Mouse (Mus musculus) naive thymus-derived CD4-positive, alpha-beta T cell, adult 2 months (primary cell): ENCODE measurements around the gene Gm20441.
A peak's percentile ranks its signal among the peaks of the same experiment; 100 is the strongest.

Experiments
- DNase-seq: peaks from one replicate; pipeline ENCODE4 v3.0.0-alpha.2; 2011; ENCODE audit warnings: low read depth

The Gm20441 gene

DNA sequence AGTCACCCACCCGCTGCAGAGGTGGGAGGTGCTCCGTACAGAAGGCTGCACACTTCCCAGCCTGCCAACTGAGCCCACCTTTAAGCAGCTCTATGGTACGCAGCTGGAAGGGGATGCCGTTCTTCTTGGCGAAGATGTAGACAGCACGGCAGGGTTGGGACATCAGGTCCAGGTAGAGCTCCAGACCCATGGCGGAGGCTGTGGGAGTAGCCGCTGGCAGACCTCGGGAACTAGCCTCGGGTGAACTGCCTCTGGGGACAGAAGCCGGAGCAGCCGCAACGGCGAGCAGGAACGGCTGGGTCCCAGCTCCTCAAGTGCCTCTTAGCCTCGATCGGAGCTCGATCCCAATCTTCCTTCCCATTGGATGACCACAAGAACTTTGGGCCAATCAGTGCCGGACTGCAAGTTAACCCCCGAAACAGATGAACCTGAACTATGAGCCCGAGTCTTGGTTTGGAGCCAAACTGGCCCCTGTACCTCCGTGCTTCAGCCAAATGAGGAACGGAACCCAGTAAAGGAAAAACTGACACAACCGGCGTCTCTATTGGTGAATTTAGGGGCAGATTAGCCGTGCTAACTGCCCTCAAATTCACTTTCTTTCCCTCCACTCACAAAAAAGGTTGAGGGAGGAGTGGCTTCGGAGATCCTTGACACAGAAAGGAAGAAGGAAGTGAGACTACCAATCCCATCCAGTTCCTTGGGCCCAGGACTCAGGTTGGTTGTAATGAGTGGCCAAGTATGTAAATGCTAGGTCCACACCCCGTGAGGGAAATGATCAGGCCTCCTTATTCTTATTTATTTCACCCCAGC lies at the start of gene Gm20441, which contains the start of gene Gstt3:
Gene Gm20441, minus strand, starts transcription at position 186 of the 810 bp plus-strand sequence.
Gene Gstt3, minus strand, starts transcription at position 646 of the 810 bp plus-strand sequence.
- peak; percentile 34 for DNase-seq

DNA sequence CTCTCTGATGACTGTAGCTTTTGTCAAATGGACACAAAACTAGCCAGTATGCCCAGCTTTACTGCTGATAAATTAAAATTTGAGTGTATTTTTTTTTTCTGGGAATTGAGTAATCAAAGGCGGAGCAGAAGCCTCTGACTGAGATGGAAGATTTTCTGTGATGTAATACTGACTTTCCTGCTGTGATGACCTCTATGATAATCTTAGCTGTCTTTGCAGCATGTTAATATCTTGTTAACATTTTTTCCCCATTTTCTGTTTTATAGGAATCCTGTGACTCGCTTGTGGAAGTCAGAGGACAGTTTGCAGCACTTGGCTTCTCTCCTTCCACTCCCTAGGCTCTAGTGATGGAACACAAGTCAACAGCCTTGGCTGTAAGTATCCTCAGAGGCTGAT lies 49.5 kb upstream of the Gm20441 start:
- no peak for DNase-seq

DNA sequence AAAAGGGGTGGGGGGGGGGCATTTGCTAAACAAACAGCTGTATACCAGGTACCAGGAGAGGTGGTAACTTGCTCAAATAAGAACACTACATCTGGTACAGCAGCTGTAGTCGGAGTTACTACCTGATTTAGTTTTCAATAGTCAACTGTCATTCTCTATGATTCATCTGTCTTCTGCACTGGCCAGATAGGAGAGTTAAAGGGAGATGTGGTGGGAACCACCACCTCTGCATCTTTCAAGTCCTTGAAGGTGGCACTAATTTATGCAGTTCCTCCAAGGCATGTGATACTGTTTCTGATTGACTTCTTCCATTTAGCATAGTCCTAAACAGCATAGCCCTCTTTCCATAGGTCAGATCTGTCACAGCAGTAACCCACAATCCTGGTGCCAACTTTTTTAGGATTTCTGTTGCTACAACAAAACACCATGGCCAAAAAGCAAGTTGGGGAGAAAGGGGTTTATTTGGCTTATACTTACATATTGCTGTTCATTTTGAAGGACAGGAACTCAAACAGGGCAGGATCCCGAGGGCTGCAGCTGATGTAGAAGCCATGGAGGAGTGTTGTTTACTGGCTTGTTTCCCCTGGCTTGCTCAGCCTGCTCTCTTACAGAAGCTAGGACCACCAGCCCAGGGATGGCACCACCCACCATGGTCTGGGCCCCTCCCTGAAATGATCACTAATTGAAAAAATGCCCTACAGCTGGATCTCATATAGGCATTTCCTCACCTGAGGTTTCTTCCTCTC lies 48.9 kb upstream of the Gm20441 start:
- DNase-seq, result no peak

DNA sequence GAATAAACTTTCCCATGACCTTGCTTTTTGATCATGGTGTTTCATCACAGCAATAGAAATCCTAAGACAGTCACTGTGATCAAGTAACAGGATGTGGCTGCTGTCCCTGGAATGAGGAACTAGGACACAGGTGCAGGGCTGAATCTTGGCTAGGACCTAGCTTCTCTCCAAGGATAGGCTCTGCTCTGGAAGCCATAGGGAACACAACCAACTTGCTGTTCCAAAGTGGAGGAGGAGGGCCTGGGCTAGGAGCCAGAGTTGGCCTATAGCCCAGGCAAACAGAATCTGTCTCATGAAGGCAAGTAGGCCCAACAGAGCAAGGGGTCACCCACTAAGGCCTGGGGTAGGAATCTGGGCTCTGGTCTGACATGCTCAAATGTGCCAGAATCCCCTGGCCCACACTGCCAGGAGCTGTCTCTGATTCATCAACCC lies 47.8 kb upstream of the Gm20441 start:
- DNase-seq, result no peak

DNA sequence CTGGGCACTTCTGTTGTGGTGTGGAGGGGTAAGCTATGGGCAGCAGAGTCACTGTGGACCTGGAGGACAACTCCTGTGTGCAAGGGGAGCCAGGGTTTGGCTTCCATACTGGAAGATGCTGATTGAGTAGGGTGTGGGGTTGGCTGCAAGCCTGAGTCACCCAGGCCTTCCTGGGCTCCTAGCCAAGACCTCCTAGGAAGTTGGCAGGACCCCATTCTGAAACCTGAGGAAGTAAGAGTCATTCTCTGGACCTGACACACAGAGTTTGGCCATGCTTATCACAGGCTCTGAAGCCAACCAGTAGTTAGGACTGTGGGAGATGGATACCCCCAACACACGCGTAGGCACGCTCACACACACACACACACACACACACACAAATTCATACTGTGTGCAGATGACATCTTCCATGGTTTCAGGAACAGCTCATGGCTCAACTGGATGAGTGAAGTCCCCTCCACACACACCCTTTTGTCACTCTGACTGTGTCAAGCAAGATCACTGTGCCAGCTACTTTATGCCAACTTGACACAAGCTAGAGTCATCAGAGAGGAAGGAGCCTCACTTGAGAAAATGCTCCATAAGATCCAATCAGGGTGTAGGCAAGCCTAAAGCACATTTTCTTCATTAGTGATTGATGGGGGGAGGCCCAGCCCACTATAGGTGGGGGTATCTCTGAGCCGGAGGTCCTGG lies 47.1 kb upstream of the Gm20441 start:
- DNase-seq, result no peak

DNA sequence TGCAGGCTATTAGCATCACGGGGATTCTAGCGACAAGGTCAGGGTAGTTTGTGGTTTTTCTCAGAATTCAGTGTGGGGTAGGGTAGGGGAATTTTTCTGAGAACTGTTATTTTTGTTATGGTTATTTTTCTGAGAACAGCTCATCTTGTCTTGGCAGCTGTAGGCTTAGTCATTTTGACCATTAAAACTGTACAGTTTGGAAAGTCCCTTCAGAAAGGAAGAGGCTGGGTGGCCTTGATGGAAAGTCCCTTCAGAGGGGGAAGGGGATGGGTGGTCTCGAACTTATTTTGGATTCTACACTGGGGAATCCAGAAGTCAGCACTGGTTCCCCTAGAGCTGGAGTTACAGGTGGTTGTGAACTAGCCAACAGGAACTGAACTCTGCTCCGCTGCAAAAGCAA lies 43.8 kb upstream of the Gm20441 start:
- no peak for DNase-seq

DNA sequence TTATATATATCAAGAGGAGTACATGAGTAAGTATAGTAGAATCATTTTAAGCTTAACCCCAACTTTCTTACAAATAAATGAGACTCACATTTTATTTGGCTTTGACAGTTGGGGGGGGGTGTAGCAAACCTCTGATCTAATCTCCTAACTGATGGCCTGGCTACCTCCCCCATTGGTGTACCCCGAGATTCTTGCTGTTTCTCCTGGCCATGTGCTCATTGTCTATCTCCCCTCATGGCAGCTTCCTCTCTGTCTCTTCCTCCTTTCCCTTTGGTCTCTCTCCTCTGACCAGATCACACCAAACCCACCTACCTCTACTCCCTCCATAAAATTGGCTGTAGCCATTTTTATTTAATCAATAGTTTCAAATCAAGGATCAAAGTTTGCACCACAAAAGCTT lies 43.0 kb upstream of the Gm20441 start:
- DNase-seq, result no peak

DNA sequence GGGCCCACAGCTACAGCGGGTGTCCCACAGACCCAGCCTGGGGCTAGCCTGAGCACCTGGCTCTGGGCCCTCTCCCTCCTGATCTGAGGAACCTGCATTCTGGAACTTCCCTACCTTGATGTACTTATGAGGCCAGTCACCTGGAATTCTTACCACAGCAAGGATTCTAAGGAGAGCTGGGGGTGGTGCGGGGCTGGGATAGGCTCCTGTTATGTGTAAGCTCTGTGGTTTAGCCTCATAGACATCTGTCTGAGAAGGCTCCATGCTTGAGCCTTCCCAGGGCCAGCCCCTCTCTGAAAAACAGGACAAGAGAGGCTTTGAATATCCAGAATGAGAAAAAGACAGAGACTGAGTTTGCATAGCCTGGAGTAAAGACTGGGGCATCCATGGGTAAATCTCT lies 41.7 kb upstream of the Gm20441 start, which contains the start of gene Gstt4:
Gene Gstt4, minus strand, starts transcription at position 101 of the 400 bp plus-strand sequence.
- no peak for DNase-seq

DNA sequence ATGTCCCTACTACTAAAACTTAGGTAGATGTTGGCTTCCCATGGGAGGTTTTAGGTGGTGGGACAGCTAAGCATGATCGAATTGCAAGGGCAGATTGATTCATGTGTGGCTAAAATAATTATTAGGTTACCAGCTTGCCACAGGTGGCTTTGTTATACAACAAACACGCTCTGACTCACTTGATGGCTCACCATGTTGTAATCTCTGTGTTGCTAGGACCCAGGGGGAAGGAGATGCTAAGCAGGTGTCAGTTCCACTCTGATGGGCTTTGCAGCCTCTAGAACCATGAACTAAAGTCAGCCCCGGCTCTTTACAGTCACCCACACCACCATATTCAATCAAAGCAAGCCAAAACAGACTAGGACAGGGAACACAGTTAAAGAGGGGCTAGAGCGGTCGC lies 39.1 kb upstream of the Gm20441 start:
- DNase-seq, result no peak

DNA sequence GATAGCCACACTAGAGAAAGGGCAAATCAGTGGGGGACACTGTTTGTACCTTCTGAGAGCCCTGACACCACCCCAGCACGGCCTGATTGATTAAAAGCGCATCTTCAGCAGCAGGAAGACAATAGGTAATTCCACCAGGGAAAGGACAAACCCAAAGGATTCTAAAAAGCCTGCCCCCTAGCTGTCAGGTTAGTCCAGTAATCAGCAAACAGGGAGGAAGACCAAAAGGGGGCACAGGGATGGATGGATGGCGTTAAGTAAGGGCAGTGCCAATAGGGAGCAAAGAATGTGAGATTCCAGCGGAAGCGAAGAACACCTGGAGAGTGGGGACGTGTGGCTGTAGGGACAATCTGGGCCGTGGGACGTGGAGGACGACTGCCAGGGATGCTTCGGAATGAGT lies 37.9 kb upstream of the Gm20441 start:
- DNase-seq, result no peak

DNA sequence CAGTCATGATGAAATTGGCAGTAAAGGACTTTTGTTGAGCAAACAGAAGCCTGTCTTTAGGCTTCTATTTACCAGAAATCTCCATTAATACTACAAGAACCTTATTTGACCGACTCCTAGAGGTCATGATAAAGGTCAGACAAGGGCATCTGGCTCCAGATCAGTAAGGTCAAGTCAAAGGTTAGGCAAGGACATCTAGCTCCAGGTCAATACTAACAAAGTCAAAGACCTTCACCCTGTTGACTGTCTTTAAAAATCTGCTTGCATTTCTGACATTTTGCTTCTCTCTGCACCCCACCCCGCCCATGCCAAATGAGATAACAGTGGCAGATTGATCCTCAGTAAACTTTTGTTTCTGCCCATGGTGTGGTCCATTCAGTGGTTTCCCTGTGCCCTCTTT lies 23.5 kb upstream of the Gm20441 start:
- DNase-seq, result no peak

DNA sequence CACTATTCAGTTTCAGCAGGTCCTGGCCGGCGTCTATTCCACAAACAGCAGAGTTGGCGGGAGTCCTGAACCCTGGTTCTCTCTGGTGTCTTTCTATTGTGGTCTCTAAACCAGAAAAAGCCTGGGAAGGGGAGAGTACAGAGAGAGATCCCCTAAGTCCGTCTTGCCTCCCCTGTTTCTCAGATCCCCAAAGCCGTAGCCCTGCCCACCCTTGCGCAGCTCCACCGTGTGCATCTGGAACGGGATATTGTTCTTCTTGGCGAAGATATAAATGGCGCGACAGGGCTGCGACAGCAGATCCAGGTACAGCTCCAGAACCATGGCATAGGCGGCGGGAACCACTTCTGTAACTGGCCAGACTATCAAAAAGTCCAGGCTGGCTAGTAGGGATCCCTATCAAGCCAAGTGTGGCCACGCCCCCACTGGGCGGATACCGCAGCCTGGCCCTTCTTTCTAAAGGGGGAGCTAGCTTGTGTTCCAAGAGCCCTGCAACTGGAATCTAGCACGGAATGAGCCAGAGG lies 17.5 kb upstream of the Gm20441 start, which contains the start of gene Gstt1:
Gene Gstt1, minus strand, starts transcription at position 409 of the 521 bp plus-strand sequence.
- DNase-seq, result no peak

DNA sequence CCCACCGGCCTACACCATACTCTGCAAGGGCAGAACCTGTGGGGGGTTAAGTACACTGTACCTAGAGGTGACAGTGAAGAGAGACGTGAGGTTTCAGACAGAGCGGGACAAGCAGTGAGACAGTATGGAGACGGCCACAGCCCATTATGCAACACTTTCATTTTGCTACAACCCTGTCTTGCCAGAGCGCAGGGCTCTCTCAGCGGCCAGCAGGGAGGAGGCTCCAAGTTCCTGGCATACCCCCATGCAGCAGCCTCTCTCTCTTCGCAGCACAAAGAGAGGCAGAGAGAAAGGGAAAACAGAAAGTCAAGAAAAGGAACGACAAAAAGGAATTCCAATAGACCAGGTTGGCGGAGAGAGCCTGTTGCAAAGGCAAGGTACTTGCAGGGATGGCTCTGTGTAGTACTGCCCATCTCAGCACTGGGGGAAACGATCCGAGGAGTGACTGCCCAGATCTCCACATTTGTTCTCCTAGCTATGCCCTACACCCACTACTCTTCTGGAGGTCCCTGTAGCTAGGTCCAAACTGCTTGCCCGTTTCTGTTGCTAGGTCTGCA lies 16.9 kb upstream of the Gm20441 start:
- DNase-seq, result peak; percentile 51

DNA sequence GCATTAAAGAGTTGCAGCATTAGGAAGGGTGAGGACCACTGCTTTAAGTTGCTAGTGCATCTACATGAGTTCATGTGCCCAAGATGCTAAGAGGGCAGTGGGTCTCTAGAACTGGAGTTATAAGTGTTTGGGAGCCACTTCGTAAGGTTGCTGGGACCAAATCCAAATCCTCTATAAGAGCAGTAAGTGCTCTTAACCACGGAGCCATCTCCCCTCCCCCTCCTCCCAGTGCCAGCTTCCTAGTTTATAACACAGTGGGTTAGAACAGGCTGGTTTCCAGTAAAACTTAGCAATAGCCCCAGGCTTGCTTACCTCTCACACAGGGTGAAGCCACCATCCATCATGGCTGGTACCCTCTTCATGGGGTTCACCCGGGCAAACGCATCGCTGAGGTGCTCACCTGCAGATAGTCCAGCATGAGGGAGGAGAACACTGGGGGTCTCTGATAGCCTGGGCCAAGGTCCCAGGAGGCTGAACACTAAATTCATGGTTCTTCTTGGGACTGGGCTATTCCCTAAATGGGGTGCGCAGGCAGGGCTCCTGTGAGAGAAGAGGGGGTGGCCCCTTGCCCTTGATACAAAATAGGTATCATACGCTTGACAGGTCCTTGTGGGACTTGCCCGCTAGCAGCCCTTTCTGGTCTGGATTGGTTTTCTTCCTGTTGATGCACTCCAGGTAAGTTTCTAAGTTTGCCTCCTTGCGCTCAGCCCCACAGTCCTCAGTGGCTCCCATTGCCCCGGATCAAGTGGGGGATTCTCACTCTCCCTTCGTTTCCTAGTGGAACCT lies 16.2 kb upstream of the Gm20441 start:
- DNase-seq, result no peak

DNA sequence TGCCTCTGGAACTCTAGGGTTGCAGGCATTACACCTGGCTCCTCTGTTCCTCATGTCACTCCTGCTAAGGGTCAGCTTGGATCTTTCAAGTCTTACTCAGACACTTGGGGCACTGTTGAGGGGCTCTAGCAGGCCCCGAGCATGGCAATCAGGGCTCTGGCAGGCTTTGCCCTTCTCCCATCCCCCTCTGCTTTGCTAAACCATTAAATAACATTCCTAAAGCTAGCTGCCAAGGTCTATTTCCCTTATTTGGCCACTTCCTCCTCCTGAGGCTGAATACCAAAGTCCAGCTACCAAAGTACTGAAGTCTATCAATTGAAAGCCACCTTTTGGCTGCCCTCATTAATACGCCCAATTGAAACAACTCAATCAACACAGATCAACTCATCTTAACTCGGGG lies 14.1 kb upstream of the Gm20441 start:
- DNase-seq, result no peak

DNA sequence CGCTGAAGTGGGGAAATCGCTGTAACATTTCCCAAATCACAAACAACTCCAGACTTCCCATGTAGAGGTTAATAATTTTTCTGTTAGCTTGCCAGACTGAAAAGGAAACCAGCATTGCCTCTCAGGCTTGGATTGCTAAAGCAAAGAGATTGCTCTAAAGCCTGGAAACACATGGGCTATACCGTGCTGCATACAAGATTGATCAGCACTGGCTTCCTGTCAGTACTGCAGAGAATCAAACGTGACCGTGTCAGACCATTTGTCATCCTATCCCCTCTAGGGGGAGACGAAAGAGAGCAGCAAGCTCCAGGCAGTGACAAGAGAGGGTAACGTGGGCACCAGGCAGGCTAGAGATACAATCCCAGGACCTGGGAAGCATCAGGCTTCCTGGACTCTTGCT lies 10.0 kb upstream of the Gm20441 start:
- peak; percentile 52 for DNase-seq

DNA sequence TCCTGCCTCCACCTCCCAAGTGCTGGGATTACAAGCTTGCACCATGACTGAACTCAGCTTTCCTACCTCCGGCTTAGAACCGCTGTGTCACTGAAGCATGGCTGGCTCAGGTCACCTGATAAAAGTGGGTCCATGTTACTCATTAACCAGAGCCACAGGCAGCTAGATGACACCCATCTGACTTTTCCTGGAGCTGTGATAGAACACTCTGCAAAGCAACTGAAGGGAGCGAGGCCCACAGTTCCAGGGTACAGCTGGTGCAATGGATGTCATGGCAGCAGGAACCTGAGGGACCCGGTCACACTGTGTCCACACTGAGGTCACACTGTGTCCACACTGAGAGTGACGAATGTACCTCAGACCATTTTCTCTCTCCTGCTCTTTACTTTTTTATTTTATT lies 9.1 kb upstream of the Gm20441 start:
- no peak for DNase-seq

DNA sequence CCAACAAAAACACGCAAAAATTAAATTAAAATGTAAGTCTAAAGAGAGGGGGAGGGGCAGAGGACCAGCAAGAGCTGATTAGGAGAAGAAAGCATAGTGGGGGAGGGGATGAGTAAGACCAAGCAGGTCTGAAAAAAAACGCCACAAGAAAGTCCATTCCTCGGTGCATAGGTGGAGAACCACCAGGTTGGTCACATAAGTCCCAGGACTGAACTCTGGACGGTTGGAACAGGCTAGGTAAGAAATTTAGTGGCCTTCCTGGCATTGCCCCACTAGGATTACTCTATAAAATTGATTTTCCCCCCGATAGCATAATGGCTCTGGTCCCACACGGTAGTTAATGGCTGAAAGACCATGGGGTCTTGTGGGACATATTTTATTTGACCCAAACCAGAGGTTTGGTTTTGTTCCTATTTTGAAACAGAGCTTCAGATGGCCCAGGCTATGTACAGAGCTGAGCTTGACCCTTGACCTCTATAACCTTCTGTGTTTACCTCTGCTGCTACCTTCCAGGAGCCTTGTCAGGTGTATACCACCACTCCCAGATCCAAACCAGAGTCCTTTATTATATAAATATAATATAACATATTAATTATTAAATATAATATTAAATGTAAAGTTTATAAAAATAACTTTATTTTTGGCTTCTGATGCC lies 8.5 kb upstream of the Gm20441 start:
- DNase-seq, result no peak

DNA sequence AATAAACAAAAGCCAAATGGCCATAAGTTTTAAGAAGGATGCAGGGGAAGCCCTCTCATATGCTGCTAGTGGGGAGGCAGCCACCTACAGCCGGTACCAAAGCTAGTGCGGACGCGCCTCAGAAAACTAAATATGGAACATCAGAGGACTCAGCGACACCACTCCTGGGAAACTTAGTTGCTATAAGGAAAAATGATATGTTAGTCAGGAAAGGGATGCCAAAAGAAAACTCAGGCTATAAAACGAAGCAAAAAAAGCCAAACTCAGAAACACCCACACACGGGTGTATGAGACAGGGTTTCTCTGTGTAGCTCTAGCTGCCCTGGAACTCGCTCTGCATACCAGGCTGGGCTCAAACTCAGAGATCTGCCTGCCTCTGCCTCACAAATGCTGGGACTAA lies 7.5 kb upstream of the Gm20441 start:
- DNase-seq, result no peak

DNA sequence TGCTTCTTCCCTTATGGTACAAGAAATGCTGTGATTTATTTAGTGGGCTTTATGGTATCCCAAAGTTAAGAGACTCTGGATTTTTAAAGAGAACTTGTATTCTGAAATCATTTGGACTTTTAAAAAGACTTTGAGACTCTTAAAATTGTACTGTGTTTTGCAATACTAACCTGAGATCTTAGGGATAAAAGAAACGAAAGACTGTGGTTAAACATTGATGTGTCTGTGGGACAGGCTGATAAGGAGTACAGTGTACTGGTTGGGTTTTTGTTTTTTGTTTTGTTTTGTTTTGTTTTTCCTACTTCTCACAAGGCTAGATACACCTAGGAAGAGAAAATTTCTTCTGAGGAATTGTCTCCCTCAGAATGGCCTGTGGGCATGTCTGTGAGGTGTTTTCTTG lies 4.7 kb upstream of the Gm20441 start:
- DNase-seq, result no peak
